Mouse (Mus musculus) kidney, adult 2 months (tissue): ENCODE measurements around the gene Tbc1d12.

Experiments
- CTCF ChIP-seq: fragments of 200-500 bp; conservative IDR thresholded peaks from 2 replicates; pipeline ENCODE4 v1.5.1; 2011; ENCODE audit warnings: low read depth, mild to moderate bottlenecking, control low read depth, low read length, moderate library complexity, mixed read lengths; ENCODE audit not compliant: insufficient read depth, insufficient read length
- POLR2A ChIP-seq: fragments of 200-500 bp; IDR thresholded peaks from one replicate; pipeline ENCODE4 v1.6.1; 2011; ENCODE audit warnings: low read depth, low read length, control low read depth

GRCm38 (mm10) chr19:38902501-38902900, 66.1 kb downstream of the Tbc1d12 start:
- TF ChIP-seq CTCF (no peak), POLR2A (no peak)
